9 mouse cellular contexts compared by ENCODE assay signal in genomic region chr19:33391651-33392382, GRCm38 (mm10). TPM values are rescaled to one million over a fixed set of nuclear protein-coding genes. Genes with fewer than 3 reads are reported as not detected.
DNase-seq lines count a peak whose midpoint lies in the region; ATAC-seq and TF ChIP-seq lines count a peak whose summit lies in the region.
"Had no signal": no experiment of that assay in that cellular context is flagged by ENCODE, and none has a peak within 500 bp of the region (broad histone marks: within the 10 kb centered on the region; RNA-seq: fewer than 3 reads in every experiment).

Gene Rnls (minus strand): TSS chr19:33392295.

- H3K4me3 ChIP-seq in brown adipose tissue, adult 24 weeks (ENCODE audit: insufficient read depth, low read depth, low read length), result peak within 1 kb of the TSS; percentile 91
- peak within 1 kb of the TSS; percentile 56 for H3K4me3 ChIP-seq in heart, embryonic 11.5 days (ENCODE audit: low read depth, low read length)
- H3K4me3 ChIP-seq in kidney, embryonic 15.5 days (replicated peaks), result peak within 1 kb of the TSS; percentile 62
- H3K4me3 ChIP-seq in limb, embryonic 15.5 days, result peak within 1 kb of the TSS; percentile 63
- peak within 1 kb of the TSS; percentile 58 for H3K4me3 ChIP-seq in midbrain, postnatal 0 days (ENCODE audit: low read depth, low read length)

- H3K4me1 ChIP-seq in brown adipose tissue, adult 24 weeks (ENCODE audit: control insufficient read depth, insufficient read depth, insufficient read length, low read length), result no peaks in the 10 kb centered on the region
- H3K4me1 ChIP-seq in heart, embryonic 11.5 days (ENCODE audit: control insufficient read depth, insufficient read depth, low read length), result no peaks in the 10 kb centered on the region; the same call in 1 of the 2 replicates
- no peaks in the 10 kb centered on the region for H3K4me1 ChIP-seq in kidney, embryonic 15.5 days
- H3K4me1 ChIP-seq in limb, embryonic 15.5 days, result no peaks in the 10 kb centered on the region
- no peaks in the 10 kb centered on the region for H3K4me1 ChIP-seq in midbrain, postnatal 0 days (ENCODE audit: insufficient read depth, low read length)

- H3K9me3 ChIP-seq in heart, embryonic 11.5 days (replicated peaks; ENCODE audit: control insufficient read depth, low read length), result no peaks in the 10 kb centered on the region
- no peaks in the 10 kb centered on the region; the same call in 1 of the 2 replicates for H3K9me3 ChIP-seq in kidney, embryonic 15.5 days (replicated peaks)
- no peaks in the 10 kb centered on the region; the same call in 1 of the 2 replicates for H3K9me3 ChIP-seq in limb, embryonic 15.5 days
- no peaks in the 10 kb centered on the region for H3K9me3 ChIP-seq in midbrain, postnatal 0 days (ENCODE audit: low read length)

- H3K4me2 ChIP-seq in heart, embryonic 11.5 days, result peak within 1 kb of the TSS; percentile 68
- H3K4me2 ChIP-seq in kidney, embryonic 15.5 days, result peak within 1 kb of the TSS; percentile 84
- peak within 1 kb of the TSS; percentile 80 for H3K4me2 ChIP-seq in limb, embryonic 15.5 days
- H3K4me2 ChIP-seq in midbrain, postnatal 0 days (ENCODE audit: low read depth, low read length, poor library complexity, severe bottlenecking), result peak within 1 kb of the TSS; percentile 73

- no peaks in the 10 kb centered on the region for H3K36me3 ChIP-seq in heart, embryonic 11.5 days (ENCODE audit: control insufficient read depth, insufficient read depth, low read length)
- H3K36me3 ChIP-seq in kidney, embryonic 15.5 days, result no peaks in the 10 kb centered on the region
- no peaks in the 10 kb centered on the region for H3K36me3 ChIP-seq in limb, embryonic 15.5 days
- H3K36me3 ChIP-seq in midbrain, postnatal 0 days (ENCODE audit: insufficient read depth, low read length), result no peaks in the 10 kb centered on the region

- H3K27me3 ChIP-seq in heart, embryonic 11.5 days (ENCODE audit: control insufficient read depth, insufficient read depth, low read length), result no peaks in the 10 kb centered on the region
- no peaks in the 10 kb centered on the region for H3K27me3 ChIP-seq in kidney, embryonic 15.5 days
- no peaks in the 10 kb centered on the region for H3K27me3 ChIP-seq in limb, embryonic 15.5 days
- no peaks in the 10 kb centered on the region for H3K27me3 ChIP-seq in midbrain, postnatal 0 days (ENCODE audit: insufficient read depth, low read length)

- 2% methylated on average over 48 of the region's 48 CpGs for WGBS in heart, embryonic 11.5 days (ENCODE audit: insufficient replicate concordance)
- WGBS in kidney, embryonic 15.5 days, result 1% methylated on average over 48 of the region's 48 CpGs
- 1% methylated on average over 48 of the region's 48 CpGs for WGBS in limb, embryonic 15.5 days
- 2% methylated on average over 48 of the region's 48 CpGs for WGBS in midbrain, postnatal 0 days

- peak; percentile 77 to 79 for DNase-seq in B cell, adult 2 months
- DNase-seq in midbrain, postnatal 0 days (ENCODE audit: low spot score), result peak; percentile 92
- peak; percentile 55 to 76 for DNase-seq in spleen, postnatal 10 days (ENCODE audit: low spot score in 2 of 2)

- ATAC-seq in erythroid progenitor cell, adult 5-6 weeks (replicated peaks; ENCODE audit: low FRiP score, poor library complexity, severe bottlenecking), result peak; percentile 91
- ATAC-seq in heart, embryonic 11.5 days (replicated peaks; ENCODE audit: insufficient number of reproducible peaks, low FRiP score, low TSS enrichment), result peak; percentile 98
- ATAC-seq in kidney, embryonic 15.5 days (replicated peaks; ENCODE audit: low FRiP score), result peak; percentile 99
- peak; percentile 96 for ATAC-seq in limb, embryonic 15.5 days (ENCODE audit: insufficient number of reproducible peaks, low FRiP score, low TSS enrichment, low read depth)
- peak; percentile 98 for ATAC-seq in midbrain, postnatal 0 days (ENCODE audit: low FRiP score)

- peak; percentile 47 for TF ChIP-seq CTCF in midbrain, postnatal 0 days (IDR thresholded peaks at IDR 0.05)

- peak within 1 kb of the TSS; percentile 89 for H3K27ac ChIP-seq in brown adipose tissue, adult 24 weeks (replicated peaks; ENCODE audit: low read depth, low read length)
- peak within 1 kb of the TSS; percentile 82 for H3K27ac ChIP-seq in heart, embryonic 11.5 days (ENCODE audit: low read depth, low read length)
- H3K27ac ChIP-seq in kidney, embryonic 15.5 days, result peak within 1 kb of the TSS; percentile 93
- peak within 1 kb of the TSS; percentile 89 for H3K27ac ChIP-seq in limb, embryonic 15.5 days
- peak within 1 kb of the TSS; percentile 91 for H3K27ac ChIP-seq in midbrain, postnatal 0 days (ENCODE audit: low read depth, low read length)

- H3K9ac ChIP-seq in heart, embryonic 11.5 days (ENCODE audit: low read depth, low read length), result peak within 1 kb of the TSS; percentile 87
- H3K9ac ChIP-seq in kidney, embryonic 15.5 days, result peak within 1 kb of the TSS; percentile 73
- H3K9ac ChIP-seq in limb, embryonic 15.5 days, result peak within 1 kb of the TSS; percentile 75
- peak within 1 kb of the TSS; percentile 83 for H3K9ac ChIP-seq in midbrain, postnatal 0 days (replicated peaks; ENCODE audit: low read length, poor library complexity, severe bottlenecking)

RNA-seq across cellular contexts. Expression of gene Rnls, which starts in this region (rescaled TPM):
- polyA plus RNA-seq in brown adipose tissue, adult 24 weeks (2012; ENCODE audit: insufficient read depth, insufficient read length, missing spikeins), result 3.8 and 4.5 TPM in 2 replicates
- not detected in 2 replicates for total RNA-seq in erythroid progenitor cell, adult 5-6 weeks (2015; ENCODE audit: low replicate concordance)
- not detected in 2 replicates for total RNA-seq in erythroid progenitor cell, adult 5-6 weeks (2017; ENCODE audit: low replicate concordance)
- 8.9 and 10.2 TPM in 2 replicates for polyA plus RNA-seq in heart, embryonic 11.5 days (2014; fragmentation: Nextera tagmentation; extraction: Ambion mirVana)
- polyA plus RNA-seq in kidney, embryonic 15.5 days (2015; fragmentation: Nextera tagmentation; extraction: Ambion mirVana), result 5.5 and 7.6 TPM in 2 replicates
- polyA plus RNA-seq in limb, embryonic 15.5 days (2015; fragmentation: Nextera tagmentation; extraction: Ambion mirVana), result 6.3 and 7.2 TPM in 2 replicates
- total RNA-seq in midbrain, postnatal 0 days (2014; rRNA removed), result 3.1 and 3.5 TPM in 2 replicates
- 10.6 and 10.7 TPM in 2 replicates for polyA plus RNA-seq in midbrain, postnatal 0 days (2015; fragmentation: Nextera tagmentation; extraction: Ambion mirVana)
- total RNA-seq: MEL had no signal

Comparison
In these comparisons a context has a peak if more than half of its experiments do, and no peak if none do; other contexts are left out.
1. Peak in every context shown above with its lines: DNase-seq, ATAC-seq, H3K4me3 ChIP-seq and H3K27ac ChIP-seq.
2. Peak in ATAC-seq in erythroid progenitor cell, adult 5-6 weeks; RNA of the gene not detected or under 1 TPM.